Mouse (Mus musculus) cortical plate, adult 2 months (tissue): ENCODE measurements around the gene Hira. TPM values are rescaled to one million over a fixed set of nuclear protein-coding genes. Genes with fewer than 3 reads are reported as not detected.
"Not testable (repeated sequence)": the region's sequence is repeated elsewhere in the genome, so short reads cannot be mapped to it uniquely, and the experiment has no call there.

Experiments used
- H3K27ac ChIP-seq: fragments of 200-500 bp; 2 replicates; pipeline ENCODE4 v1.5.1; 2012; ENCODE audit warnings: low read length, control low read depth, inconsistent platforms; ENCODE audit not compliant: insufficient read depth
- H3K4me1 ChIP-seq: fragments of 200-500 bp; 2 replicates; pipeline ENCODE4 v1.6.1; 2011; ENCODE audit warnings: low read length; ENCODE audit not compliant: control insufficient read depth, insufficient read depth
- H3K4me3 ChIP-seq: fragments of 200-500 bp; 2 replicates; pipeline ENCODE4 v1.5.1; 2011; ENCODE audit warnings: mild to moderate bottlenecking, low read length, control low read depth; ENCODE audit not compliant: insufficient read depth
- CTCF ChIP-seq: fragments of 200-500 bp; IDR thresholded peaks from 2 replicates; pipeline ENCODE4 v1.5.1; 2011; ENCODE audit warnings: mild to moderate bottlenecking, control low read depth, low read length; ENCODE audit not compliant: insufficient read depth; ENCODE audit errors: extremely low read depth
- POLR2A ChIP-seq: fragments of 200-500 bp; IDR thresholded peaks from 2 replicates; pipeline ENCODE4 v1.6.1; 2011; ENCODE audit warnings: mild to moderate bottlenecking, low read length, control low read depth; ENCODE audit not compliant: insufficient read depth; ENCODE audit errors: extremely low read depth
- polyA plus RNA-seq: library from polyadenylated mRNA; depleted of rRNA; stranded (reverse); fragments of >200 nt; gene quantifications from 2 replicates; pipeline ENCODE4 v1.2.3, GENCODE M21; 2012; rRNA removed

Gene Hira
- 73.1 and 73.5 TPM in 2 replicates for polyA plus RNA-seq

- TF ChIP-seq CTCF, result no peak
- TF ChIP-seq POLR2A, result peak; percentile 81
- Histone ChIP-seq H3K27ac (peak within 1 kb of the TSS; percentile 98), H3K4me3 (peak within 1 kb of the TSS; percentile 98), H3K4me1 (no peaks in the 10 kb centered on the region; the same call in 1 of the 2 replicates)
Measured at GRCm38 (mm10) chr16:18876442-18877308, at the start of gene Hira, which contains the start of gene Mrpl40. TSS of gene Hira (plus strand) at chr16:18877037. TSS of gene Mrpl40 (minus strand) at chr16:18876862.

- H3K4me3 ChIP-seq, result no peak overlapping the region
- no peak overlapping the region for H3K27ac ChIP-seq
- TF ChIP-seq POLR2A (no peak), CTCF (no peak)
- H3K4me1 ChIP-seq, result no peaks in the 10 kb centered on the region
Measured at GRCm38 (mm10) chr16:18828630-18829029, 48.2 kb upstream of the Hira start.

- TF ChIP-seq POLR2A (no peak), CTCF (no peak)
- H3K4me3 ChIP-seq, result no peak overlapping the region
- H3K4me1 ChIP-seq, result no peaks in the 10 kb centered on the region
Measured at GRCm38 (mm10) chr16:18829102-18829501, 47.7 kb upstream of the Hira start.

GRCm38 (mm10) chr16:18833486-18833885 lies 43.4 kb upstream of the Hira start:
- Histone ChIP-seq H3K4me1 (peaks cover 4% of the 10 kb centered on the region; the same call in 1 of the 2 replicates), H3K27ac (no peak overlapping the region), H3K4me3 (no peak overlapping the region)
- no peak for TF ChIP-seq CTCF
- TF ChIP-seq POLR2A, result no peak

More at GRCm38 (mm10) chr16:18829102-18829501, 47.7 kb upstream of the Hira start:
- no peak overlapping the region for H3K27ac ChIP-seq

GRCm38 (mm10) chr16:18836073-18836467 lies 40.8 kb upstream of the Hira start:
- TF ChIP-seq CTCF (no peak), POLR2A (no peak)
- Histone ChIP-seq H3K4me1 (peaks cover 4% of the 10 kb centered on the region; the same call in 1 of the 2 replicates), H3K4me3 (peak overlapping the region; percentile 51), H3K27ac (no peak overlapping the region)

GRCm38 (mm10) chr16:18836468-18837208 lies 40.2 kb upstream of the Hira start, which contains the start of the genes 2510002D24Rik and Gm28539:
TSS of gene 2510002D24Rik (plus strand) at chr16:18836578.
TSS of gene Gm28539 (plus strand) at chr16:18836584.
- H3K4me1 ChIP-seq, result peaks cover 4% of the 10 kb centered on the region; the same call in 1 of the 2 replicates
- H3K4me3 ChIP-seq, result peak within 1 kb of the TSS; percentile 51
- TF ChIP-seq CTCF, result no peak
- peak; percentile 83 for TF ChIP-seq POLR2A
- no peak within 1 kb of the TSS for H3K27ac ChIP-seq

GRCm38 (mm10) chr16:18838346-18838745 lies 38.5 kb upstream of the Hira start:
- no peak for TF ChIP-seq CTCF
- no peak for TF ChIP-seq POLR2A
- H3K4me3 ChIP-seq, result no peak overlapping the region
- no peak overlapping the region for H3K27ac ChIP-seq
- H3K4me1 ChIP-seq, result peaks cover 4% of the 10 kb centered on the region; the same call in 1 of the 2 replicates

- no peak overlapping the region for H3K4me3 ChIP-seq
- no peaks in the 10 kb centered on the region for H3K4me1 ChIP-seq
- H3K27ac ChIP-seq, result no peak overlapping the region
- no peak for TF ChIP-seq POLR2A
- TF ChIP-seq CTCF, result no peak
Measured at GRCm38 (mm10) chr16:18846301-18846820, 30.5 kb upstream of the Hira start.

- not testable (repeated sequence) for H3K27ac ChIP-seq, H3K4me1 ChIP-seq, H3K4me3 ChIP-seq
Measured at GRCm38 (mm10) chr16:18849521-18850190, 27.2 kb upstream of the Hira start.
